Mouse (Mus musculus): ENCODE measurements at regions not wholly inside any gene's neighbourhood (a gene's known extent, or its start where the extent isn't known, plus 50 kb on each side); places are given as distances from the start of the nearest gene placed in this dataset.

GRCm38 (mm10) chr11:27280791-27281190 is 687.0 kb upstream of the Vrk2 start:
- DNase-seq (ENCODE audit: low spot score) (no peak), ATAC-seq (replicated peaks; ENCODE audit: low FRiP score, low read depth) (no peak)
- H3K4me3 ChIP-seq (replicated peaks; ENCODE audit: low read depth, low read length): no peak overlapping the region
- H3K4me2 ChIP-seq (ENCODE audit: low read length): no peak overlapping the region
- no peaks in the 10 kb centered on the region for H3K36me3 ChIP-seq (ENCODE audit: insufficient read depth, low read length)
- no peak overlapping the region for H3K9ac ChIP-seq (ENCODE audit: low read depth, low read length)
- H3K27me3 ChIP-seq (ENCODE audit: insufficient read depth, low read length): no peaks in the 10 kb centered on the region
- no peak overlapping the region for H3K27ac ChIP-seq
- 56% methylated on average over 3 of the region's 3 CpGs for WGBS
- TF ChIP-seq CTCF (IDR thresholded peaks at IDR 0.05; ENCODE audit: low read depth): no peak
- H3K4me1 ChIP-seq (replicated peaks; ENCODE audit: insufficient read depth, low read length): no peaks in the 10 kb centered on the region
- no peaks in the 10 kb centered on the region for H3K9me3 ChIP-seq (replicated peaks; ENCODE audit: low read length)

GRCm38 (mm10) chr11:27264253-27264652 is 670.5 kb upstream of the Vrk2 start:
- Histone ChIP-seq H3K36me3 (ENCODE audit: insufficient read depth, low read length) (no peaks in the 10 kb centered on the region), H3K9me3 (replicated peaks; ENCODE audit: low read length) (no peaks in the 10 kb centered on the region), H3K27ac (no peak overlapping the region), H3K27me3 (ENCODE audit: insufficient read depth, low read length) (no peaks in the 10 kb centered on the region), H3K4me1 (replicated peaks; ENCODE audit: insufficient read depth, low read length) (no peaks in the 10 kb centered on the region), H3K4me3 (replicated peaks; ENCODE audit: low read depth, low read length) (no peak overlapping the region), H3K4me2 (ENCODE audit: low read length) (no peak overlapping the region), H3K9ac (ENCODE audit: low read depth, low read length) (no peak overlapping the region)
- DNase-seq (ENCODE audit: low spot score): peak; percentile 74
- ATAC-seq (replicated peaks; ENCODE audit: low FRiP score, low read depth): peak; percentile 68; the same call in 1 of the 2 replicates
- 3% methylated on average over 1 of the region's 1 CpGs for WGBS
- TF ChIP-seq CTCF (IDR thresholded peaks at IDR 0.05; ENCODE audit: low read depth): peak; percentile 77

- no peaks in the 10 kb centered on the region for H3K27me3 ChIP-seq (ENCODE audit: insufficient read depth, low read length)
- ATAC-seq (replicated peaks; ENCODE audit: low FRiP score, low read depth) (no peak), DNase-seq (ENCODE audit: low spot score) (no peak)
- no peaks in the 10 kb centered on the region for H3K9me3 ChIP-seq (replicated peaks; ENCODE audit: low read length)
- no peak overlapping the region for H3K9ac ChIP-seq (ENCODE audit: low read depth, low read length)
- no peaks in the 10 kb centered on the region for H3K4me1 ChIP-seq (replicated peaks; ENCODE audit: insufficient read depth, low read length)
- 83% methylated on average over 1 of the region's 1 CpGs for WGBS
- no peak overlapping the region for H3K27ac ChIP-seq
- TF ChIP-seq CTCF (IDR thresholded peaks at IDR 0.05; ENCODE audit: low read depth): no peak
- no peak overlapping the region for H3K4me3 ChIP-seq (replicated peaks; ENCODE audit: low read depth, low read length)
- no peak overlapping the region for H3K4me2 ChIP-seq (ENCODE audit: low read length)
- H3K36me3 ChIP-seq (ENCODE audit: insufficient read depth, low read length): no peaks in the 10 kb centered on the region
Measured at GRCm38 (mm10) chr11:27258521-27258920, 664.7 kb upstream of the Vrk2 start.

- H3K4me2 ChIP-seq (ENCODE audit: low read length): no peak overlapping the region
- H3K4me1 ChIP-seq (replicated peaks; ENCODE audit: insufficient read depth, low read length): no peaks in the 10 kb centered on the region
- ATAC-seq (replicated peaks; ENCODE audit: low FRiP score, low read depth): no peak
- no peak for TF ChIP-seq CTCF (IDR thresholded peaks at IDR 0.05; ENCODE audit: low read depth)
- DNase-seq (ENCODE audit: low spot score): no peak
- no peaks in the 10 kb centered on the region for H3K9me3 ChIP-seq (replicated peaks; ENCODE audit: low read length)
- H3K36me3 ChIP-seq (ENCODE audit: insufficient read depth, low read length): no peaks in the 10 kb centered on the region
- no peak overlapping the region for H3K4me3 ChIP-seq (replicated peaks; ENCODE audit: low read depth, low read length)
- no peaks in the 10 kb centered on the region for H3K27me3 ChIP-seq (ENCODE audit: insufficient read depth, low read length)
- H3K27ac ChIP-seq: no peak overlapping the region
- WGBS: 95% methylated on average over 1 of the region's 1 CpGs
- H3K9ac ChIP-seq (ENCODE audit: low read depth, low read length): no peak overlapping the region
Measured at GRCm38 (mm10) chr11:27235884-27236283, 642.1 kb upstream of the Vrk2 start.

DNA sequence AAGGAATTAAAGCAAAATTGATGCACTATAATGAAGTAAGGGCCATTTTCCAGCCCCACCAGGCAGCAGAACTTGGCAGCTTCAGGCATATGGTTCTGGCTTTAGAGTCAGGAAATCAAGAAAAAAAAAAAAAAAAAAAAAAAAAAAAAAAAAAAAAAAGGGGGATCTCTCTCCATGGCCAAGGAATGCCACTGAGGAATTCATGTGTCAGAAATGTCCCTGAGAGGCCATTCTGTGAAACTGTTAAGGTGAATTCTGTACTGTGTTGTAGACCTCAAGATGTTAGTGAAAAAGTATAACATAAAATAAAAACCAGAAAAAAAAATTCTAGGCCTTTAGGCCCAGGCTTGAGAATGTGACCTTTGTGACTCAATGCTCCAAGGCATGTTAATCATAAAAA is 632.7 kb upstream of the Vrk2 start:
- no peak for TF ChIP-seq CTCF (IDR thresholded peaks at IDR 0.05; ENCODE audit: low read depth)

GRCm38 (mm10) chr11:27222436-27222835 is 628.6 kb upstream of the Vrk2 start:
- no peak for ATAC-seq (replicated peaks; ENCODE audit: low FRiP score, low read depth)
- H3K27me3 ChIP-seq (ENCODE audit: insufficient read depth, low read length): no peaks in the 10 kb centered on the region
- no peak overlapping the region for H3K9ac ChIP-seq (ENCODE audit: low read depth, low read length)
- H3K4me2 ChIP-seq (ENCODE audit: low read length): no peak overlapping the region
- no peak for DNase-seq (ENCODE audit: low spot score)
- H3K36me3 ChIP-seq (ENCODE audit: insufficient read depth, low read length): no peaks in the 10 kb centered on the region
- no peaks in the 10 kb centered on the region for H3K9me3 ChIP-seq (replicated peaks; ENCODE audit: low read length)
- no peak overlapping the region for H3K27ac ChIP-seq
- H3K4me3 ChIP-seq (replicated peaks; ENCODE audit: low read depth, low read length): no peak overlapping the region
- no peaks in the 10 kb centered on the region for H3K4me1 ChIP-seq (replicated peaks; ENCODE audit: insufficient read depth, low read length)
- WGBS: 84% methylated on average over 3 of the region's 3 CpGs
- no peak for TF ChIP-seq CTCF (IDR thresholded peaks at IDR 0.05; ENCODE audit: low read depth)

More for the DNA sequence above, 632.7 kb upstream of the Vrk2 start:
- Histone ChIP-seq H3K36me3 (ENCODE audit: insufficient read depth, low read length) (no peaks in the 10 kb centered on the region), H3K9me3 (replicated peaks; ENCODE audit: low read length) (no peaks in the 10 kb centered on the region), H3K4me2 (ENCODE audit: low read length) (no peak overlapping the region), H3K27ac (no peak overlapping the region), H3K4me1 (replicated peaks; ENCODE audit: insufficient read depth, low read length) (no peaks in the 10 kb centered on the region), H3K4me3 (replicated peaks; ENCODE audit: low read depth, low read length) (no peak overlapping the region), H3K27me3 (ENCODE audit: insufficient read depth, low read length) (no peaks in the 10 kb centered on the region), H3K9ac (ENCODE audit: low read depth, low read length) (no peak overlapping the region)
- no peak for DNase-seq (ENCODE audit: low spot score)
- no peak for ATAC-seq (replicated peaks; ENCODE audit: low FRiP score, low read depth)

GRCm38 (mm10) chr11:27221956-27222355 is 628.2 kb upstream of the Vrk2 start:
- 73% methylated on average over 1 of the region's 1 CpGs for WGBS
- H3K9me3 ChIP-seq (replicated peaks; ENCODE audit: low read length): no peaks in the 10 kb centered on the region
- no peak for TF ChIP-seq CTCF (IDR thresholded peaks at IDR 0.05; ENCODE audit: low read depth)
- H3K27me3 ChIP-seq (ENCODE audit: insufficient read depth, low read length): no peaks in the 10 kb centered on the region
- no peak overlapping the region for H3K4me2 ChIP-seq (ENCODE audit: low read length)
- ATAC-seq (replicated peaks; ENCODE audit: low FRiP score, low read depth) (no peak), DNase-seq (ENCODE audit: low spot score) (no peak)
- H3K4me3 ChIP-seq (replicated peaks; ENCODE audit: low read depth, low read length): no peak overlapping the region
- no peaks in the 10 kb centered on the region for H3K36me3 ChIP-seq (ENCODE audit: insufficient read depth, low read length)
- H3K27ac ChIP-seq: no peak overlapping the region
- H3K4me1 ChIP-seq (replicated peaks; ENCODE audit: insufficient read depth, low read length): no peaks in the 10 kb centered on the region
- H3K9ac ChIP-seq (ENCODE audit: low read depth, low read length): no peak overlapping the region
